Mouse (Mus musculus) gastrocnemius, adult 18-20 months (tissue): ENCODE data around the gene Klf15. TPM values are rescaled to one million over a fixed set of nuclear protein-coding genes. Genes with fewer than 3 reads are reported as not detected.

Experiments used
- DNase-seq: peaks from one replicate; pipeline ENCODE4 v3.0.0; 2021; ENCODE audit warnings: low spot score
- long read RNA-seq, 2 experiments: library from polyadenylated mRNA; stranded (forward); transcript quantifications; one replicate each; pipeline ENCODE4 v2.0.0; 2021
- total RNA-seq, 2 experiments: library from RNA; stranded (reverse); gene quantifications; 2 replicates each; pipeline ENCODE4 v1.2.3; 2021

Klf15 gene
- total RNA-seq: 10 to 100 TPM; 33.8 to 73.0 TPM
- long read RNA-seq, experiment 1, transcript Klf15-201 (3 exons, 2,373 nt): major isoform, 111 of 168 reads
- long read RNA-seq, experiment 1, transcript Klf15-204 (2 exons, 2,240 nt): minor isoform, 5 of 168 reads
- long read RNA-seq, experiment 1, partial matches to known transcripts: 24 of 168 reads
- long read RNA-seq, experiment 1, other reads (novel, unspliced or antisense): 28 of 168 reads
- long read RNA-seq, experiment 2, transcript Klf15-201 (3 exons, 2,373 nt): major isoform, 47 of 99 reads
- long read RNA-seq, experiment 2, partial matches to known transcripts: 6 of 99 reads
- long read RNA-seq, experiment 2, other reads (novel, unspliced or antisense): 41 of 99 reads

GRCm38 (mm10) chr6:90462181-90462706, at the start of gene Klf15:
TSS of gene Klf15 (plus strand) at chr6:90462576.
- DNase-seq: peak; percentile 83

DNA sequence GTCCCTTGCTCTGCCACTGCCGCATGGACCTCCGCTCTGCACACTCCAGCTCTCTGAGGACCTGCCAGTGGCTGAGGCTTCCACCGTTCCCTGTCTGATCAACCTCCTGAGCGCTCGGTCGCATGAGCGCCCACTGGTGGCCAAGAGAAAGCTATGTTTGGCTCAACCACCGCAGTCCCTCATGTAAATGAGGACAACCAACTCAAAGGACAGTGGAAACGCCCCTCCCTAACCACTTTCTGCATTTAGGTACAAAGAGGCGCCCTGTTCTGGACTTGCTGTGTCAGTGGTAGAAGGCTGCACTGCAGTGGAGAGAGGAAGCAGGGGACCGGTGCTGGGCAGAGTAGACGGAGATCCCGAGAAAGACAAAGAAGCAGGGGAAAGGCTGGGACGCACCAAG, 39.8 kb upstream of the Klf15 start:
- DNase-seq: peak; percentile 77

- DNase-seq: no peak
Observed at GRCm38 (mm10) chr6:90425361-90425760, 37.0 kb upstream of the Klf15 start.

DNA sequence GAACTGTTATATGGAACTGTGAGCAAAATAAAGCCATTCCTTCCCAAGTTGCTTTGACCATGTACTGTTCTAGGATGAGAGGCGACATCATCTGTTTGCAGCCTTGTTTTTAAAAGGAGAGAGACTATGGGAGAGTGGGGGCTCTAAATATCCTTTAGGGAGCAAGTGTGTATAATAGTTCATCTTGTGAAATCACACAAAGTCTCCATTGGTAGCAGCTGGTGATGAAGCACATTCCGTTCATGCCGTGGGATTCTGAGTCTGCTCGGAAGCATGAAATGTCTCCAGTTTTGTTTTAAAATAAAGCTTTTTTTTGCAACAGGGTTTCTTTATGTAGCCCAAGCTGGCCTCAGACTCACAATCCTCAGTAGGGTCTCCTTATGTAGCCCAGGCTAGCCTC, 36.4 kb upstream of the Klf15 start:
- no peak for DNase-seq

GRCm38 (mm10) chr6:90428380-90428974, 33.9 kb upstream of the Klf15 start, which contains the start of gene Cfap100:
TSS of gene Cfap100 (minus strand) at chr6:90428797.
- peak; percentile 73 for DNase-seq

DNA sequence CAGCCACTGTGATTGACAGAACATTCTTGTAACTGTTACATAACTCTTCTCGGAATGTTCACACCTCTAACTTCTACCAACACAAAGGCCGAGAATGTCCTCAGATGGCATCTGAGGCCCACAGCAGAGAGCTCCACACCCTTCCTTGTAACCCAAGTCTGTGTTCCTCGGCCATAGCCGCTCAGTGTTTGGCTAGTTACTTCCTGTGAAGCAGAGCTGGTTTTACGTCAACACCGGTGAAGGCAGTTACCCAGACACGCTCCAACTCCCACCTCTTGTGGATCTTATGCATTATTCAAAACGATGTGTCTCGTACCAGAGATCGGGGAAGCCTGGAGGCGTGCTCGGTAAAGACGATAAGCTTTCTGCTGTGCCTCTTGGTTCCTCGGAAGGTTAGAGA, 32.5 kb upstream of the Klf15 start:
- no peak for DNase-seq

GRCm38 (mm10) chr6:90431487-90431886, 30.9 kb upstream of the Klf15 start:
- peak; percentile 24 for DNase-seq

GRCm38 (mm10) chr6:90434687-90435086, 27.7 kb upstream of the Klf15 start:
- DNase-seq: no peak

- DNase-seq: peak; percentile 77
Observed at GRCm38 (mm10) chr6:90435195-90435618, 27.2 kb upstream of the Klf15 start.

- no peak for DNase-seq
Observed at GRCm38 (mm10) chr6:90436192-90436907, 26.0 kb upstream of the Klf15 start.

DNA sequence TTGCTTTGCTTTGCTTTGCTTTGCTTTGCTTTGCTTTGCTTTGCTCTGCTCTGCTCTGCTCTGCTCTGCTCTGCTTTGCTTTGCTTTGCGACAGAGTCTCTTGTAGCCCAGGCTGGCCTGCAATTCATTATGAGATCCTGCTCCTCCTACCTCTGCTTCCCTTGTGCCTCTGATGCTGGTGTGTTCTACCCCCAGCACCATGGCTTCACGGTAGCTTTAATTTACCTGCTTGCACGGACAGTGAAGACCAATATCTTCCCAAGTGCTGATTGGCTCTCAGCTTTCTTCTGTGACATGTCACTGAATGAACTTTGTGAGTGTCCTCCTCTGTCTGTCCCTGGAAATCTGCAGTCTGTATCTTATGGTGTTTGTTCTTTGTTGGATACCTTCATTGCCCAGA, 25.3 kb upstream of the Klf15 start:
- no peak for DNase-seq

DNA sequence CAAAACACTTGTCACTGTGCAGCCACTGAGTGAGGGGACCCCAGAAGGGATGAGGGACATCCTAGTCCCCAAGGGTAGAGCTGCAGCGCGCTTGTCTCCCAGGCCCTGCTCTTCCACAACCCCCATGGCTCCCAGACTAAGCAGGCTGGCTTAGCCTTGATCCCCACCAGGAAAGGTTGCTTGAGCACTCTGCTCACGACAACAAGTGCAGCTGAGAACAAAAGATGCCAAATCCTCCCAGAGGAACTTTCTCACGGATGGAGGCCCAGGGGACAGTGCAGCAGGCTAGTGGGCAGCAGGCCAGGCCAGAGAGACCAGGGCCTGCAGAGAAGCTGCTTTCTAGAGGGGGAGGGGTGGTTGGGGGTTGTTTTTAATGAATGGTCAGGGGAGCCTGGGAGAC, 15.5 kb upstream of the Klf15 start:
- DNase-seq: no peak

DNA sequence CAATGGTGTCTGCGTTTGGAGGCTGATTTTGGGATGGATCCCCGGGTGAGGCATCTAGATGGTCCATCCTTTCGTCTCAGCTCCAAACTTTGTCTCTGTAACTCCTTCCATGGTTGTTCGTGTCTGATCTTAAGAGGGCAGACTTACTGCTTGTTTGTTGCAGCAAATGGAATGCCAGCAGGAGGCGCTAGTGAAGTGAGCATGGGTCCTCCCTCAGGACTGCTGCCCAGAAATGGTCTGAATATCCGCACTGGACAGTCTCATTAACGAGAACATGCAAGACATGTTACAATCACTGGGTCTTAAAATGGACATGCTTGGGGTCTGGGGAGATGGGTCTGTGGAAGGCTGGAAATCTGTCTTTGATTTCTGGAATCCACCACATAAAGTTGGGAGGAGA, 12.2 kb upstream of the Klf15 start:
- peak; percentile 96 for DNase-seq

GRCm38 (mm10) chr6:90450697-90451096, 11.7 kb upstream of the Klf15 start:
- peak; percentile 87 for DNase-seq

GRCm38 (mm10) chr6:90451512-90451911, 10.9 kb upstream of the Klf15 start:
- no peak for DNase-seq

- no peak for DNase-seq
Observed at GRCm38 (mm10) chr6:90452603-90453002, 9.8 kb upstream of the Klf15 start.

DNA sequence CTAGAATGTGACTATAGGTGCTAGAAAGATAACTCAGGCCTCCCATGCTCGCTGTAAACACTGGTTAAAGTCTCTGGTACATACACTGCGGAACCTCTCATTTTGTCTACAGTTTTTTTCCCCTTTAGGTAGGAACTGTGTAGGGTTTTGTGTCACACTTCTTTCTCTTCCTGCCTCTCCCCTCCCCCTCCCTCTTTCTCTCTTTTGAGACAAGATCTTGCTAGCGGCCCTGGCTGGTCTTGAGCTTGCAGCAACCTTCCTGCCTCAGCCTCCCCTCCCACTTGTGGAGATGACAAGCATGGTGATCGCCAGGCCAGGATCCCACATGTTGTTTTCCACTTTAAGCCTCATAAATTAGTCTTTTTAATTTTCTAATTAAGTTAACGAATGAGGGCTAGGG, 8.6 kb upstream of the Klf15 start:
- DNase-seq: no peak

DNA sequence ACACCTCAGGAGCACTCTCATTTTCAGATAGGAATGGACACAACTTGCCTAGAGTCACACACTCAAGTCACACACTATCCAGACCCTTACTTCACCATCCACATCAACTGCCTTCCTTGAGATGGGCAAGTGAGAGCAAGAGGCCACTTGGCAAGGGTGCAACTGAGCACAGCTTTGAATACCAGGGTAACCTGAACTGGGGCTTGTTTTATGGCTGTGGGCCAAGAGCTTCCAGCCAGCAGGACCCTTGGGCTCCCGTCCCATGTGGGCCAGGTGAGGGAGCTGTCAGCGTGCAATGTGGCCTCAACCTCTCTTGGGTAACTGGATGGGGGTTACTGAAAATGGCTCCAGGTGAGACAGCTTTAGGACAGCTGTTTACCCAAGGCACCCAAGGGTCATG, 5.0 kb upstream of the Klf15 start:
- no peak for DNase-seq

DNA sequence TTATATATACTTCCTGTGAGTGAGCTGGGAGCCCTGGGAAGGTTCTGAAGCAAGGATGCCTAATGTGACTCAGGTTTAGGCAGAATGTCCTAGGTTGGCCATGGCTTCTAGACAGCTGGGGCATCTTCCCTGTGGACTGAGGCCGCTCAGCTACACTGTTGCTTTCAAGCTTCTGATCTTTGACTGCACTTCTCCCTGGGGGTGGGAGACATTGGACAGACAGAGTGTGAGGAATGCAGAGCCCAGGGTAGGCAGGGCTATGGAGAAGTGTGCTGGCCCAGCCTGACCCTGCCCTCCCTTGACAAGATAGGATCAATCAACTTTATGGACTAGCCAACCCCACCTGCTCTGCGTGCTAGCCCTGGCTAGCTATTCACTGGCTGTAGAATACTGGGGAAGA, 1.2 kb upstream of the Klf15 start:
- DNase-seq: no peak

GRCm38 (mm10) chr6:90461771-90462170, 605 bp upstream of the Klf15 start:
- DNase-seq: no peak

GRCm38 (mm10) chr6:90462841-90463227, 458 bp downstream of the Klf15 start:
- no peak for DNase-seq

DNA sequence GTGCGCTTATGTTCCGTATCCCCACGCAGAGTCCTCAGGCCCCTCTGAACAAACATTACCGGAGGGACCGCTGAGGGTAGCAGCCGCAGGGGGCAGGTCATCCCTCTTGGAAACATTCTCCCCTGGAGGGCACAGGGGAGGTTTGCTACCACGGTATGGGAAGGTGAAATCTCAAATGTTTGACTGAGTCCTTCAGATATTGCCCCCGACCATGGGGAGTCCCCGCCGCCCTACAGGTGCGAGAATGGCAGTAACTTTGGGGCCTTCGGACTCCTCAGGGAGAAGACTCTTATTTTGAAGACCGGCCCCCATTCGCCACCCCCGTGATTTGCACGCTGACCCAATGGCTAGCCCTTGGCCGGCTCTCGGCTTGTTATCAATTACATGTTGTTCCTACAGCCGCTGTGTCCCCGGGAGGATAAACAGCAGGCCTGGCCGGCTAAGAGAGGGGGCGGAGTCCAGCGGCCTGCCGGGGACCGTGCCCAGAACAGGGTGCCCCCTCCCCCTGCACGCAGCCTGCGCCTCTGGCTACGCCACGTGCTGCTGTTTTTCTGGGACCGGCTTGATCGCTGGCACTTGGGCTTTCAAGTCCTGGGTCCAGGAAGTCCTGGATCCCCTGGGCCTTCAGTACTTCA, 969 bp downstream of the Klf15 start:
- DNase-seq: peak; percentile 98
